Mouse (Mus musculus) cortical plate, adult 2 months (tissue): ENCODE measurements around the gene Hsd17b1.

Experiments used
- CTCF ChIP-seq: fragments of 200-500 bp; IDR thresholded peaks from 2 replicates; pipeline ENCODE4 v1.5.1; 2011; ENCODE audit warnings: mild to moderate bottlenecking, control low read depth, low read length; ENCODE audit not compliant: insufficient read depth; ENCODE audit errors: extremely low read depth
- POLR2A ChIP-seq: fragments of 200-500 bp; IDR thresholded peaks from 2 replicates; pipeline ENCODE4 v1.6.1; 2011; ENCODE audit warnings: mild to moderate bottlenecking, low read length, control low read depth; ENCODE audit not compliant: insufficient read depth; ENCODE audit errors: extremely low read depth

GRCm38 (mm10) chr11:101071810-101072428 lies 6.3 kb upstream of the Hsd17b1 start:
- TF ChIP-seq POLR2A (no peak), CTCF (no peak)
